In the genomic region with DNA sequence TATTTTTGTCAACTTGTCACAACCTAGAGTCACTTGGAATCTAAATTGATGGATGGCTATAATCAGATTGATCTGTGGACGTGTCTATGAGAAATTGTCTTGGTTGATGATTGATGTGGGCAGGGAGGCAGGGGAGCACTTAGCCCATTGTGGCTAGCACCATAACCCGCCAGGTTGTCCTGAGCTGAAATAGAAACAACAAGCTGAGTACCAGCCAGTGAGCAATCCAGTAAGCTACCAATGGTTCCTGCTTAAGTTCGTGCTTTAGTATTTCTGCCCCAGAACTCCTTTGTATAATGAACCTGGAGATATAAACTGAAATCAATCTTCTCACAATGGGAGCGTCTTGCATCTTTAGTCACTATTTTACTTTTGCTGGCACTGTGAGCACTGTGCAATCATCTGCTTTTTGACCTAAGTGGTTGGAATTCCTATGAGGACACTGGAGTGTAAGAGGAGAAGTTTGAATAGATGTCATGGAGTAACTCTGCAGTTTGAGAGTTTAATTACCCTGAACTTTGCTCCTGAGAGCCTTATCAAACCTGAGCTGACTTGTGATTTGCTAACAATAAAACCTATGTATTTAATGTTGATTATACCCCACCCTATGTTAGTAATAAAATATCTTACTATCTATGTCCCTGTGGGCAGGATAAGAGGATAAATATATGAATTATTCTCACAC, we compare ENCODE assay signal across 33 mouse cellular contexts. TPM values are rescaled to one million over a fixed set of nuclear protein-coding genes. Genes with fewer than 3 reads are reported as not detected.
DNase-seq lines count a peak whose midpoint lies in the region; ATAC-seq lines count a peak whose summit lies in the region.
"Had no signal": no experiment of that assay in that cellular context is flagged by ENCODE, and none has a peak within 500 bp of the region (broad histone marks: within the 10 kb centered on the region; RNA-seq: fewer than 3 reads in every experiment).

No protein-coding gene starts in this region.

- no peaks in the 10 kb centered on the region for H3K9me3 ChIP-seq in intestine, embryonic 16.5 days (ENCODE audit: control insufficient read depth, low read length)
- H3K9me3 ChIP-seq: embryonic facial prominence, embryonic 13.5 days; embryonic facial prominence, embryonic 15.5 days; forebrain, embryonic 10.5 days; forebrain, embryonic 12.5 days; G1E had no signal

- intact Hi-C loops in heart, postnatal 36 days (cut with DNase I): no loop called here

- no peaks in the 10 kb centered on the region; the same call in 1 of the 2 replicates for H3K4me1 ChIP-seq in intestine, embryonic 16.5 days (ENCODE audit: control insufficient read depth, insufficient read depth, low read length)
- H3K4me1 ChIP-seq: embryonic facial prominence, embryonic 13.5 days; embryonic facial prominence, embryonic 15.5 days; forebrain, embryonic 10.5 days; forebrain, embryonic 12.5 days had no signal

- DNase-seq in heart, adult 11 months: peak; percentile 59
- no peak for DNase-seq in heart, postnatal 36 days
- DNase-seq in large intestine, adult 2 months (ENCODE audit: low read depth, low spot score): peak; percentile 61
- no peak for DNase-seq in frontal cortex, postnatal 10 days (ENCODE audit: low spot score in 2 of 2)
- no peak for DNase-seq in liver
- no peak for DNase-seq in adrenal gland, postnatal 36 days
- DNase-seq: adrenal gland, adult 8-10 months; adrenal gland, postnatal 14 days; B cell, adult 2 months; cerebellum, adult 11 months; cerebellum, adult 18-20 months; cerebellum, adult 8-10 months; cerebellum, adult 9-11 months; cerebellum, postnatal 14 days; cerebellum, postnatal 36 days; embryo, embryonic 11 days had no signal

- H3K9ac ChIP-seq in intestine, embryonic 16.5 days (ENCODE audit: low read depth, low read length): no peak overlapping the region
- H3K9ac ChIP-seq: embryonic facial prominence, embryonic 13.5 days; embryonic facial prominence, embryonic 15.5 days; forebrain, embryonic 12.5 days had no signal

- ATAC-seq in intestine, embryonic 16.5 days: peak; percentile 91
- ATAC-seq: activated CD4-positive, CD25-positive, alpha-beta regulatory T cell, adult 4 months; CD4-positive, CD25-positive, alpha-beta regulatory T cell, adult 4 months; forebrain, embryonic 14.5 days; Patski had no signal

- 38% methylated on average over 4 of the region's 4 CpGs for WGBS in intestine, embryonic 16.5 days
- WGBS in large intestine, adult 2 months: 22% methylated on average over 4 of the region's 4 CpGs

- no peak overlapping the region for H3K4me3 ChIP-seq in intestine, embryonic 16.5 days (ENCODE audit: low read length)
- H3K4me3 ChIP-seq: embryonic facial prominence, embryonic 13.5 days; embryonic facial prominence, embryonic 15.5 days; erythroblast, embryonic 14.5 days; forebrain, embryonic 10.5 days; forebrain, embryonic 12.5 days had no signal

- no peaks in the 10 kb centered on the region for H3K27me3 ChIP-seq in intestine, embryonic 16.5 days (replicated peaks; ENCODE audit: control insufficient read depth, insufficient read depth, low read length)
- H3K27me3 ChIP-seq: CH12.LX; embryonic facial prominence, embryonic 13.5 days; embryonic facial prominence, embryonic 15.5 days; forebrain, embryonic 12.5 days had no signal

- H3K4me2 ChIP-seq in intestine, embryonic 16.5 days (ENCODE audit: low read depth, low read length): peak overlapping the region; percentile 17; the same call in 1 of the 2 replicates
- H3K4me2 ChIP-seq: embryonic facial prominence, embryonic 13.5 days; embryonic facial prominence, embryonic 15.5 days; forebrain, embryonic 12.5 days had no signal

- H3K27ac ChIP-seq in intestine, embryonic 16.5 days (ENCODE audit: low read length): peak overlapping the region; percentile 26; the same call in 1 of the 2 replicates
- H3K27ac ChIP-seq: embryonic facial prominence, embryonic 13.5 days; embryonic facial prominence, embryonic 15.5 days; forebrain, embryonic 10.5 days; forebrain, embryonic 12.5 days had no signal

- H3K36me3 ChIP-seq in intestine, embryonic 16.5 days (ENCODE audit: control insufficient read depth, insufficient read depth, low read length): no peaks in the 10 kb centered on the region
- H3K36me3 ChIP-seq: embryonic facial prominence, embryonic 13.5 days; embryonic facial prominence, embryonic 15.5 days; forebrain, embryonic 10.5 days; forebrain, embryonic 12.5 days; G1E had no signal

RNA-seq across cellular contexts. Expression of gene Fam162b, which starts 19.6 kb away (rescaled TPM):
- not detected for total RNA-seq in heart, postnatal 36 days (2021)
- 7.7 and 10.5 TPM in 2 replicates for polyA plus RNA-seq in intestine, embryonic 16.5 days (2015; fragmentation: Nextera tagmentation; extraction: Ambion mirVana)
- 0.25 and 0.75 TPM in 2 replicates for polyA plus RNA-seq in large intestine, adult 2 months (2012; rRNA removed)
- total RNA-seq in adrenal gland, postnatal 36 days (2021): not detected
- total RNA-seq: adrenal gland, adult 18-20 months; adrenal gland, adult 8-10 months; adrenal gland, postnatal 14 days; adrenal gland, postnatal 4 days; CH12.LX; common myeloid progenitor, adult 5-6 weeks; G1E had no signal
- polyA plus RNA-seq: activated CD4-positive, CD25-positive, alpha-beta regulatory T cell, adult 4 months; CD4-positive, CD25-positive, alpha-beta regulatory T cell, adult 4 months; erythroblast, embryonic 14.5 days; G1E; Patski had no signal

RNA-seq across cellular contexts. Expression of gene Gprc6a, which starts 21.4 kb away (rescaled TPM):
- not detected for total RNA-seq in heart, postnatal 36 days (2021)
- not detected in 2 replicates for polyA plus RNA-seq in intestine, embryonic 16.5 days (2015; fragmentation: Nextera tagmentation; extraction: Ambion mirVana)
- polyA plus RNA-seq in large intestine, adult 2 months (2012; rRNA removed): 0.04 TPM in 1 of 2 replicates, not detected in the other
- not detected for total RNA-seq in adrenal gland, postnatal 36 days (2021)
- total RNA-seq: adrenal gland, adult 18-20 months; adrenal gland, adult 8-10 months; adrenal gland, postnatal 14 days; adrenal gland, postnatal 4 days; CH12.LX; common myeloid progenitor, adult 5-6 weeks; G1E had no signal
- polyA plus RNA-seq: activated CD4-positive, CD25-positive, alpha-beta regulatory T cell, adult 4 months; brain, embryonic 14.5 days; CD4-positive, CD25-positive, alpha-beta regulatory T cell, adult 4 months; embryonic facial prominence, embryonic 11.5 days; embryonic facial prominence, embryonic 13.5 days; embryonic facial prominence, embryonic 15.5 days; erythroblast, embryonic 14.5 days; forebrain, embryonic 12.5 days; forebrain, embryonic 14.5 days; G1E; Patski had no signal

Comparison
In these comparisons a context has a peak if more than half of its experiments do, and no peak if none do; other contexts are left out.
1. DNase-seq: peak in heart, adult 11 months (single experiment) and large intestine, adult 2 months (single experiment); none in heart, postnatal 36 days (0 of 2), frontal cortex, postnatal 10 days (0 of 2), liver (single experiment) and adrenal gland, postnatal 36 days (0 of 2).